Mouse (Mus musculus) kidney, adult 2 months (tissue): Measurements from ENCODE around the gene Fgfbp1.

Source experiments
- CTCF ChIP-seq: fragments of 200-500 bp; conservative IDR thresholded peaks from 2 replicates; pipeline ENCODE4 v1.5.1; 2011; ENCODE audit warnings: low read depth, mild to moderate bottlenecking, control low read depth, low read length, moderate library complexity, mixed read lengths; ENCODE audit not compliant: insufficient read depth, insufficient read length
- POLR2A ChIP-seq: fragments of 200-500 bp; IDR thresholded peaks from one replicate; pipeline ENCODE4 v1.6.1; 2011; ENCODE audit warnings: low read depth, low read length, control low read depth

- no peak for TF ChIP-seq CTCF
- no peak for TF ChIP-seq POLR2A
Observed at GRCm38 (mm10) chr5:43970532-43970931, 11.0 kb downstream of the Fgfbp1 start.
